Mouse (Mus musculus) ES-Bruce4 (cell line): ENCODE data around the gene Fgfbp1. TPM values are rescaled to one million over a fixed set of nuclear protein-coding genes. Genes with fewer than 3 reads are reported as not detected.

Experiments
- H3K27ac ChIP-seq: 2 replicates; pipeline ENCODE4 v1.5.1; 2012; ENCODE audit warnings: low read length, inconsistent platforms; ENCODE audit not compliant: insufficient read depth
- H3K27me3 ChIP-seq: 2 replicates; pipeline ENCODE4 v1.6.1; 2012; ENCODE audit warnings: mild to moderate bottlenecking, low read length, inconsistent platforms; ENCODE audit not compliant: control insufficient read depth, poor library complexity, insufficient read depth, severe bottlenecking
- H3K36me3 ChIP-seq: 2 replicates; pipeline ENCODE4 v1.6.1; 2012; ENCODE audit warnings: inconsistent platforms, mild to moderate bottlenecking, low read length, moderate library complexity; ENCODE audit not compliant: control insufficient read depth, poor library complexity, insufficient read depth, severe bottlenecking
- H3K4me1 ChIP-seq: one replicate; pipeline ENCODE4 v1.8.1; 2011; ENCODE audit warnings: low read length; ENCODE audit not compliant: control insufficient read depth, insufficient read depth
- H3K4me3 ChIP-seq: 2 replicates; pipeline ENCODE4 v1.5.1; 2011; ENCODE audit warnings: low read depth, mild to moderate bottlenecking, low read length
- H3K9ac ChIP-seq: 2 replicates; pipeline ENCODE4 v1.6.1; 2012; ENCODE audit warnings: low read depth, mild to moderate bottlenecking, inconsistent platforms; ENCODE audit not compliant: poor library complexity, severe bottlenecking
- H3K9me3 ChIP-seq: replicated peaks from 2 replicates; pipeline ENCODE4 v1.6.1; 2012; ENCODE audit warnings: mild to moderate bottlenecking, low read length, inconsistent platforms; ENCODE audit not compliant: control insufficient read depth, poor library complexity, insufficient read depth, severe bottlenecking
- CTCF ChIP-seq: IDR thresholded peaks from one replicate; pipeline ENCODE4 v1.8.1; 2011; ENCODE audit warnings: low read depth, low read length
- EP300 ChIP-seq: IDR thresholded peaks from 2 replicates; pipeline ENCODE4 v1.6.1; 2011; ENCODE audit warnings: low read depth, low read length; ENCODE audit not compliant: insufficient read depth
- POLR2A ChIP-seq: IDR thresholded peaks from one replicate; pipeline ENCODE4 v1.8.1; 2011; ENCODE audit warnings: low read length; ENCODE audit not compliant: insufficient read depth
- polyA plus RNA-seq: library from polyadenylated mRNA; stranded (reverse); fragments of >200 nt; gene quantifications from 2 replicates; pipeline ENCODE4 v1.2.4, GENCODE M21; 2011; ENCODE audit warnings: low read depth; ENCODE audit not compliant: missing spikeins, insufficient read depth, insufficient read length

Gene Fgfbp1
- polyA plus RNA-seq, 1 experiment: 34.8 TPM

GRCm38 (mm10) chr5:43971156-43971555 is 10.4 kb downstream of the Fgfbp1 start:
- H3K27me3 ChIP-seq: no peaks in the 10 kb centered on the region
- no peaks in the 10 kb centered on the region for H3K36me3 ChIP-seq
- H3K9me3 ChIP-seq: peaks cover 17% of the 10 kb centered on the region
- TF ChIP-seq EP300: no peak
- TF ChIP-seq CTCF: no peak
- TF ChIP-seq POLR2A: no peak
- no peaks in the 10 kb centered on the region for H3K4me1 ChIP-seq
- H3K4me3 ChIP-seq: no peak overlapping the region
- no peak overlapping the region for H3K9ac ChIP-seq
- no peak overlapping the region for H3K27ac ChIP-seq

GRCm38 (mm10) chr5:43970532-43970931 is 11.0 kb downstream of the Fgfbp1 start:
- Histone ChIP-seq H3K4me1 (no peaks in the 10 kb centered on the region), H3K4me3 (no peak overlapping the region), H3K36me3 (no peaks in the 10 kb centered on the region), H3K9ac (no peak overlapping the region), H3K9me3 (peaks cover 17% of the 10 kb centered on the region), H3K27me3 (no peaks in the 10 kb centered on the region), H3K27ac (no peak overlapping the region)
- TF ChIP-seq POLR2A: no peak
- no peak for TF ChIP-seq EP300
- TF ChIP-seq CTCF: no peak

GRCm38 (mm10) chr5:43968634-43969033 is 12.9 kb downstream of the Fgfbp1 start:
- Histone ChIP-seq H3K9me3 (peaks cover 21% of the 10 kb centered on the region), H3K9ac (no peak overlapping the region), H3K27me3 (no peaks in the 10 kb centered on the region), H3K27ac (no peak overlapping the region), H3K36me3 (no peaks in the 10 kb centered on the region), H3K4me1 (no peaks in the 10 kb centered on the region), H3K4me3 (no peak overlapping the region)
- TF ChIP-seq POLR2A (no peak), CTCF (no peak), EP300 (no peak)

DNA sequence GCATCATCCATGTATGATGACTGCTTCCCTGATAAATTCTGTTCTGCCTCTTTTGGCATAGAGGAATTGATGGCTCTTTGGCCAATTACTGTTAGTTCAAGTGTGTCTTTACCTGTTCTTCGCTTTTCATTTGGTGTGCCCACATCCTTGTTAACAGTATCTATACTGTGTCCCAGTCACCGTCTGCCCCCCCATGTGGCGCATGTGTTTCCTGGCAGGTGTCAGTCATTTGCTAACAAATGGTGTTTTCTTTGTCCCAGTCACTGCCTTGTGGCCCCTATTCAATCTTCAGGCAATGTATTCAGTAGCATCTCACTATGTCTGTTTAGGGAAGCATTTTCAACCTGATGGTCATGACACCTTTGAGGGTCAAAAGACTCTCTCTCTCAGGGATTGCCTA is 20.5 kb downstream of the Fgfbp1 start:
- no peak overlapping the region for H3K27ac ChIP-seq
- H3K27me3 ChIP-seq: no peaks in the 10 kb centered on the region
- no peak overlapping the region for H3K9ac ChIP-seq
- H3K4me3 ChIP-seq: no peak overlapping the region
- H3K4me1 ChIP-seq: no peaks in the 10 kb centered on the region
- no peaks in the 10 kb centered on the region for H3K36me3 ChIP-seq
- H3K9me3 ChIP-seq: peaks cover 12% of the 10 kb centered on the region
- TF ChIP-seq EP300: no peak
- no peak for TF ChIP-seq POLR2A
- no peak for TF ChIP-seq CTCF

DNA sequence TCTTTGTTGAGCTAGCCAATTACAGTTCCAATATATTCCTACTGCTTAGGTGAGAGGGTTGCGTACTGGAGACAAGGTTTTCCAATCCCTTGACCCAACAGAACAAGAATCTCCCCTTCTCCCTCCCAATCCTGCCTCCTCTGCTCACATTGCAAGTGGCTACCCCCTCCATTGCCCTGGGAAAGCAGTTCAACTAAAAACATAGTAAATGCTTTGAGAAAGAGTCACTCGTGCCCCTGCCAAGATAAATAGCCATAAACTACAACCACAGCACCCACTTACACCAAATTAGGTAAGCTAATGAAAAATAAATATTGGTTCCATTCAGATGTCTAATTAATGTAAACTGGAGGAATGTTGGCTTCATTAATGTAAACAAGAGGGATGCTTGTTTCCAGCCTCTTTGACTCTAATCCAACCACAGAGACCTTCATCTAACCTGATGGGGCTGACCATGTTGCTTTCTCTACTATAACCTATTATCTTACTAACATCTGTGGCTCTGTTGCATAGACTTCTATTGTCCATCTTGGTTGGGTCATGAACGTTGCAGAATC is 21.6 kb downstream of the Fgfbp1 start:
- Histone ChIP-seq H3K4me1 (no peaks in the 10 kb centered on the region), H3K27me3 (no peaks in the 10 kb centered on the region), H3K36me3 (no peaks in the 10 kb centered on the region), H3K9me3 (peaks cover 12% of the 10 kb centered on the region), H3K4me3 (no peak overlapping the region), H3K9ac (no peak overlapping the region), H3K27ac (no peak overlapping the region)
- TF ChIP-seq EP300: no peak
- TF ChIP-seq POLR2A: no peak
- TF ChIP-seq CTCF: no peak

GRCm38 (mm10) chr5:43953241-43953640 is 28.3 kb downstream of the Fgfbp1 start:
- TF ChIP-seq POLR2A (no peak), EP300 (no peak), CTCF (no peak)
- Histone ChIP-seq H3K36me3 (no peaks in the 10 kb centered on the region), H3K4me3 (no peak overlapping the region), H3K27ac (no peak overlapping the region), H3K4me1 (peaks cover 2% of the 10 kb centered on the region), H3K9ac (no peak overlapping the region), H3K9me3 (no peaks in the 10 kb centered on the region; the same call in 1 of the 2 replicates), H3K27me3 (no peaks in the 10 kb centered on the region)
